Mouse (Mus musculus): ENCODE measurements around the gene Mmrn2. TPM values are rescaled to one million over a fixed set of nuclear protein-coding genes. Genes with fewer than 3 reads are reported as not detected.

Gene Mmrn2
- polyA plus RNA-seq (2015; fragmentation: Illumina TruSeq; extraction: RNeasy Lipid Tissue Mini Kit (QIAGEN cat#74804); ENCODE audit: insufficient read depth, low replicate concordance): 14.9 TPM

DNA sequence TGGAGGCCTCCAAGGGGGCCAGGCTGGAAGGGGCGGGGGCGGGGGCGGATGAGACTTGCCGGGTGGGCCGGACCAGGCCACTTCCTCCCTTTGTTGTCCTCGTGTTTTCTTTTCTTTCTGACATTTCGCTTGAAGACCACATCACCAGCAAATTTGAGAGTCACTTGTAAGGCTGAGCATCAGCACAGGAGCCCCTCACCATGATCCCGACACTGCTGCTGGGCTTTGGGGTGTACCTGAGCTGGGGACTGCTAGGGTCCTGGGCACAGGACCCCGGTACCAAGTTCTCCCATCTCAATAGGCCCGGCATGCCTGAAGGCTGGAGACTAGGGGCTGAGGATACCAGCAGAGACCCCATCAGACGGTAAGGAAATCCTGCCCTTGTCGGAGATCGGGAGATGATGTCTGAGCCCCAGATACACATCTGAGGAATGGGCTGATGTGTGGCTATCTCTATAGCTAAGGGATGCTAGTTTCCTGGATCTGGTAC lies at the start of gene Mmrn2:
TSS of gene Mmrn2 (plus strand) at position 51 of the 490 bp plus-strand sequence.

GRCm38 (mm10) chr14:34355301-34355700 lies 20.0 kb upstream of the Mmrn2 start, which contains the start of gene Fam25c:
Fam25c (minus strand) TSS chr14:34355433.

GRCm38 (mm10) chr14:34374577-34374976 lies 688 bp upstream of the Mmrn2 start, which contains the start of gene Sncg:
Sncg (minus strand) TSS chr14:34374789.

Other genes with a start within 250 kb of the Mmrn2 start
- gene Npy4r, start 223.0 kb upstream of the Mmrn2 start, polyA plus RNA-seq (2015; fragmentation: Illumina TruSeq; extraction: RNeasy Lipid Tissue Mini Kit (QIAGEN cat#74804); ENCODE audit: insufficient read depth, low replicate concordance): not detected
- gene Gprin2, start 173.8 kb upstream of the Mmrn2 start, polyA plus RNA-seq (2015; fragmentation: Illumina TruSeq; extraction: RNeasy Lipid Tissue Mini Kit (QIAGEN cat#74804); ENCODE audit: insufficient read depth, low replicate concordance): 0.14 TPM
- gene Syt15, start 155.9 kb upstream of the Mmrn2 start, polyA plus RNA-seq (2015; fragmentation: Illumina TruSeq; extraction: RNeasy Lipid Tissue Mini Kit (QIAGEN cat#74804); ENCODE audit: insufficient read depth, low replicate concordance): 3.2 TPM
- 16.9 TPM for gene Shld2, start 65.0 kb upstream of the Mmrn2 start, polyA plus RNA-seq (2015; fragmentation: Illumina TruSeq; extraction: RNeasy Lipid Tissue Mini Kit (QIAGEN cat#74804); ENCODE audit: insufficient read depth, low replicate concordance)
- gene Glud1, start 64.7 kb upstream of the Mmrn2 start, polyA plus RNA-seq (2015; fragmentation: Illumina TruSeq; extraction: RNeasy Lipid Tissue Mini Kit (QIAGEN cat#74804); ENCODE audit: insufficient read depth, low replicate concordance): 213 TPM
- not detected for gene Fam25c, start 20.0 kb upstream of the Mmrn2 start, polyA plus RNA-seq (2015; fragmentation: Illumina TruSeq; extraction: RNeasy Lipid Tissue Mini Kit (QIAGEN cat#74804); ENCODE audit: insufficient read depth, low replicate concordance)
- gene Sncg, start 676 bp upstream of the Mmrn2 start, polyA plus RNA-seq (2015; fragmentation: Illumina TruSeq; extraction: RNeasy Lipid Tissue Mini Kit (QIAGEN cat#74804); ENCODE audit: insufficient read depth, low replicate concordance): 2.2 TPM
- gene Bmpr1a, start 127.9 kb downstream of the Mmrn2 start, polyA plus RNA-seq (2015; fragmentation: Illumina TruSeq; extraction: RNeasy Lipid Tissue Mini Kit (QIAGEN cat#74804); ENCODE audit: insufficient read depth, low replicate concordance): 12.9 TPM
- gene 9230112D13Rik, start 147.3 kb downstream of the Mmrn2 start, polyA plus RNA-seq (2015; fragmentation: Illumina TruSeq; extraction: RNeasy Lipid Tissue Mini Kit (QIAGEN cat#74804); ENCODE audit: insufficient read depth, low replicate concordance): not detected
- 0.47 TPM for gene Ldb3, start 213.2 kb downstream of the Mmrn2 start, polyA plus RNA-seq (2015; fragmentation: Illumina TruSeq; extraction: RNeasy Lipid Tissue Mini Kit (QIAGEN cat#74804); ENCODE audit: insufficient read depth, low replicate concordance)
- not detected for gene Opn4, start 224.7 kb downstream of the Mmrn2 start, polyA plus RNA-seq (2015; fragmentation: Illumina TruSeq; extraction: RNeasy Lipid Tissue Mini Kit (QIAGEN cat#74804); ENCODE audit: insufficient read depth, low replicate concordance)

Measured in spleen, adult 10 weeks (tissue).